Mouse (Mus musculus) myocyte (in vitro differentiated cells): ENCODE measurements around the gene Elob.

Source experiments
- CEBPB ChIP-seq: IDR thresholded peaks from 2 replicates; pipeline ENCODE4 v1.6.1; 2011; ENCODE audit warnings: mild to moderate bottlenecking, moderate library complexity; ENCODE audit not compliant: poor library complexity, insufficient read depth, severe bottlenecking
- E2F4 ChIP-seq: IDR thresholded peaks from one replicate; pipeline ENCODE4 v1.6.1; 2011; ENCODE audit warnings: mild to moderate bottlenecking, control low read depth, moderate library complexity; ENCODE audit not compliant: insufficient read depth
- MAX ChIP-seq: IDR thresholded peaks from one replicate; pipeline ENCODE4 v1.6.1; 2011; ENCODE audit warnings: low read depth, mild to moderate bottlenecking, control low read depth
- MYOG ChIP-seq, 3 experiments: IDR thresholded peaks; one replicate each; pipeline ENCODE4 v1.6.1; 2011; ENCODE audit warnings: control low read depth in 2 of 3, low read depth in 2 of 3, mild to moderate bottlenecking in 2 of 3; ENCODE audit not compliant: insufficient read length in 2 of 3, control insufficient read depth in 1 of 3, insufficient read depth in 1 of 3
- POLR2A ChIP-seq: IDR thresholded peaks from one replicate; pipeline ENCODE4 v1.6.1; 2011; ENCODE audit warnings: low read depth, mild to moderate bottlenecking, control low read depth, moderate library complexity; ENCODE audit not compliant: insufficient read length
- POLR2AphosphoS2 ChIP-seq: IDR thresholded peaks from one replicate; pipeline ENCODE4 v1.6.1; 2011; ENCODE audit warnings: low read depth, control low read depth; ENCODE audit not compliant: insufficient read length
- TCF3 ChIP-seq: IDR thresholded peaks from one replicate; pipeline ENCODE4 v1.6.1; 2011; ENCODE audit warnings: low read depth, control low read depth; ENCODE audit not compliant: insufficient read length

DNA sequence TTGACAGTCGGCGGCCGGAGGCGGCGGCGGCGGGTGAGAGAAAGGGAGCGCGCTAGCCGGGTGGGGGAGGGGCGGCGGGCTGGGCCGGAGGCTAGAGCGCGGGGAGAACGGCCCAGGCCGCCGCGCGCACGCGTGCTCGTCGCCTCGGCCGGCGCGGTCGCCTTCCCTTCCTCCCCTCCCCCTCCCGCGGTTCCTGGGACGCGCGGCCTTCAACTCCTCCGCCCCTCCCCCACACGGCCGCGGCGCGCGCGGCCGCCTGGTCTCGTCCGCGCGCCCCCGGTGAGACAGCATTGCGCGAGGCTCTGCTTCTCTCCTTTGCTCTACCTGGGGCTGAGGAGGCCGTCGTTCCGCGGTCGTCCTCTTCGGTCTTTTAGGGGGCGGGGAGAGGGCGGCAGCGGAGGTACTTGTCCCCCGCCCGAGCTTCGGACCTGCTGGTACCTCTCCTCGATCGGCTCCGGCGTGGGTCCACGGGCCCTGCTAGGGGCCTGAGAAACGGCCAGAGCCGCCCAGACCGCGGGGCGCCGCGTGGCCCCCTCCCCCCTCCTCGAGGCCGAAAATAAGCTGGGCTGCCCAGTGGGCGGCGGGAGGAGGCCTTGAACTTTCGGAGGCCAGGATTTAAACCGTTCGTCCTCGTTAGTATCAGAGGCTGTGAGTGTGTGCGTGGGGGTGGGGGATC is 25.4 kb downstream of the Elob start:
- no peak for TF ChIP-seq MYOG (IDR thresholded peaks at IDR 0.05; ENCODE audit: control insufficient read depth in 1 of 3, insufficient read depth in 1 of 3, insufficient read length in 2 of 3, low read depth in 2 of 3)
- TF ChIP-seq POLR2A: no peak
- no peak for TF ChIP-seq MAX
- no peak for TF ChIP-seq E2F4
- TF ChIP-seq CEBPB: no peak
- peak; percentile 7 for TF ChIP-seq POLR2AphosphoS2
- TF ChIP-seq TCF3: no peak
